Mouse (Mus musculus): ENCODE measurements around the gene Fbxw9. TPM values are rescaled to one million over a fixed set of nuclear protein-coding genes. Genes with fewer than 3 reads are reported as not detected.

Fbxw9 gene
- 35.2 and 38.5 TPM in 2 replicates for polyA plus RNA-seq (2015; fragmentation: Nextera tagmentation; extraction: Ambion mirVana)

GRCm38 (mm10) chr8:85059879-85060616, at the start of gene Fbxw9:
Gene Fbxw9 (plus strand): TSS chr8:85060055.
- ATAC-seq (replicated peaks; ENCODE audit: low FRiP score, low read depth) (peak; percentile 89), DNase-seq (ENCODE audit: low spot score) (peak; percentile 95)
- H3K4me1 ChIP-seq (replicated peaks; ENCODE audit: insufficient read depth, low read length): peaks cover 7% of the 10 kb centered on the region; the same call in 1 of the 2 replicates
- under 1% methylated on average over 52 of the region's 53 CpGs for WGBS
- H3K27ac ChIP-seq: 0 out of 2 replicates have a peak within 1 kb of the TSS, but pooled peaks have one; percentile 31
- no peaks in the 10 kb centered on the region for H3K27me3 ChIP-seq (ENCODE audit: insufficient read depth, low read length)
- H3K4me3 ChIP-seq (replicated peaks; ENCODE audit: low read depth, low read length): peak within 1 kb of the TSS; percentile 91
- peaks cover 16% of the 10 kb centered on the region; the same call in 1 of the 2 replicates for H3K36me3 ChIP-seq (ENCODE audit: insufficient read depth, low read length)
- no peaks in the 10 kb centered on the region for H3K9me3 ChIP-seq (replicated peaks; ENCODE audit: low read length)
- H3K4me2 ChIP-seq (ENCODE audit: low read length): peak within 1 kb of the TSS; percentile 97
- TF ChIP-seq CTCF (IDR thresholded peaks at IDR 0.05; ENCODE audit: low read depth): no peak
- peak within 1 kb of the TSS; percentile 82 for H3K9ac ChIP-seq (ENCODE audit: low read depth, low read length)

DNA sequence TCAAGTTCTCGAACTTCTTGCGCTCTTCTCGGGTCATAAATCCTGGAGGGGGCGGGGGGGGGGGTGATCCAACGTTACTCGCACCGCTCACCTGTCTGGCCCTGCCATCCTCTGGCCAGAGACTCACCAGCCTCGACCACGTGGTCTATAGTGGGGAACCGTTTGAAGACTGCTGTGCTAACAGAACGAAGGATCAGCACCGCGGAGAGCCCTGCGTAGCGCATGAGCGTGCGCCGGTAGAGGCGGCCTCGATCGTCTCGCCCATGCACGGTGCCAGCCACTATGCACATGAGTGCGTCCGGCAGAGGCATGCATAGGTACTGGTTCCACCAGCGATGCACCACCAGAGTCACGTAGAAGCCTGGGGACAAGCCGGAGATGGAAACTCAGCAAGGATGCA, 48.6 kb upstream of the Fbxw9 start:
- Histone ChIP-seq H3K9ac (ENCODE audit: low read depth, low read length) (no peak overlapping the region), H3K27me3 (ENCODE audit: insufficient read depth, low read length) (peaks cover 6% of the 10 kb centered on the region; the same call in 1 of the 2 replicates), H3K4me2 (ENCODE audit: low read length) (no peak overlapping the region), H3K36me3 (ENCODE audit: insufficient read depth, low read length) (no peaks in the 10 kb centered on the region), H3K27ac (no peak overlapping the region), H3K4me1 (replicated peaks; ENCODE audit: insufficient read depth, low read length) (no peaks in the 10 kb centered on the region; the same call in 1 of the 2 replicates), H3K9me3 (replicated peaks; ENCODE audit: low read length) (no peaks in the 10 kb centered on the region), H3K4me3 (replicated peaks; ENCODE audit: low read depth, low read length) (no peak overlapping the region)
- WGBS: 11% methylated on average over 28 of the region's 28 CpGs
- TF ChIP-seq CTCF (IDR thresholded peaks at IDR 0.05; ENCODE audit: low read depth): no peak
- ATAC-seq (replicated peaks; ENCODE audit: low FRiP score, low read depth): no peak; the same call in 1 of the 2 replicates
- DNase-seq (ENCODE audit: low spot score): no peak

- H3K4me1 ChIP-seq (replicated peaks; ENCODE audit: insufficient read depth, low read length): no peaks in the 10 kb centered on the region; the same call in 1 of the 2 replicates
- H3K4me3 ChIP-seq (replicated peaks; ENCODE audit: low read depth, low read length): peak overlapping the region; percentile 13; the same call in 1 of the 2 replicates
- H3K27me3 ChIP-seq (ENCODE audit: insufficient read depth, low read length): peaks cover 6% of the 10 kb centered on the region; the same call in 1 of the 2 replicates
- H3K27ac ChIP-seq: no peak overlapping the region
- H3K36me3 ChIP-seq (ENCODE audit: insufficient read depth, low read length): peaks cover 7% of the 10 kb centered on the region
- DNase-seq (ENCODE audit: low spot score) (peak; percentile 86), ATAC-seq (replicated peaks; ENCODE audit: low FRiP score, low read depth) (peak; percentile 52; the same call in 1 of the 2 replicates)
- H3K9ac ChIP-seq (ENCODE audit: low read depth, low read length): no peak overlapping the region; the same call in 1 of the 2 replicates
- no peaks in the 10 kb centered on the region for H3K9me3 ChIP-seq (replicated peaks; ENCODE audit: low read length)
- peak overlapping the region; percentile 54 for H3K4me2 ChIP-seq (ENCODE audit: low read length)
- 5% methylated on average over 25 of the region's 26 CpGs for WGBS
- peak; percentile 81 for TF ChIP-seq CTCF (IDR thresholded peaks at IDR 0.05; ENCODE audit: low read depth)
Observed at GRCm38 (mm10) chr8:85013230-85013840, 46.5 kb upstream of the Fbxw9 start.

GRCm38 (mm10) chr8:85014431-85014830, 45.4 kb upstream of the Fbxw9 start, which contains the start of gene Best2:
Gene Best2 (minus strand): TSS chr8:85014531.
- no peak for TF ChIP-seq CTCF (IDR thresholded peaks at IDR 0.05; ENCODE audit: low read depth)
- DNase-seq (ENCODE audit: low spot score) (no peak), ATAC-seq (replicated peaks; ENCODE audit: low FRiP score, low read depth) (no peak)
- Histone ChIP-seq H3K27ac (no peak within 1 kb of the TSS), H3K4me1 (replicated peaks; ENCODE audit: insufficient read depth, low read length) (no peaks in the 10 kb centered on the region; the same call in 1 of the 2 replicates), H3K9ac (ENCODE audit: low read depth, low read length) (no peak within 1 kb of the TSS; the same call in 1 of the 2 replicates), H3K4me2 (ENCODE audit: low read length) (peak within 1 kb of the TSS; percentile 54), H3K27me3 (ENCODE audit: insufficient read depth, low read length) (peaks cover 6% of the 10 kb centered on the region; the same call in 1 of the 2 replicates), H3K4me3 (replicated peaks; ENCODE audit: low read depth, low read length) (peak within 1 kb of the TSS; percentile 13; the same call in 1 of the 2 replicates), H3K36me3 (ENCODE audit: insufficient read depth, low read length) (peaks cover 18% of the 10 kb centered on the region), H3K9me3 (replicated peaks; ENCODE audit: low read length) (no peaks in the 10 kb centered on the region)
- WGBS: 51% methylated on average over 2 of the region's 2 CpGs

GRCm38 (mm10) chr8:85016724-85017123, 43.1 kb upstream of the Fbxw9 start:
- Histone ChIP-seq H3K4me1 (replicated peaks; ENCODE audit: insufficient read depth, low read length) (no peaks in the 10 kb centered on the region; the same call in 1 of the 2 replicates), H3K9ac (ENCODE audit: low read depth, low read length) (no peak overlapping the region), H3K36me3 (ENCODE audit: insufficient read depth, low read length) (peaks cover 27% of the 10 kb centered on the region), H3K27me3 (ENCODE audit: insufficient read depth, low read length) (no peaks in the 10 kb centered on the region; the same call in 1 of the 2 replicates), H3K9me3 (replicated peaks; ENCODE audit: low read length) (no peaks in the 10 kb centered on the region), H3K4me2 (ENCODE audit: low read length) (no peak overlapping the region), H3K27ac (no peak overlapping the region), H3K4me3 (replicated peaks; ENCODE audit: low read depth, low read length) (no peak overlapping the region)
- DNase-seq (ENCODE audit: low spot score) (no peak), ATAC-seq (replicated peaks; ENCODE audit: low FRiP score, low read depth) (no peak)
- TF ChIP-seq CTCF (IDR thresholded peaks at IDR 0.05; ENCODE audit: low read depth): no peak
- 74% methylated on average over 10 of the region's 10 CpGs for WGBS

DNA sequence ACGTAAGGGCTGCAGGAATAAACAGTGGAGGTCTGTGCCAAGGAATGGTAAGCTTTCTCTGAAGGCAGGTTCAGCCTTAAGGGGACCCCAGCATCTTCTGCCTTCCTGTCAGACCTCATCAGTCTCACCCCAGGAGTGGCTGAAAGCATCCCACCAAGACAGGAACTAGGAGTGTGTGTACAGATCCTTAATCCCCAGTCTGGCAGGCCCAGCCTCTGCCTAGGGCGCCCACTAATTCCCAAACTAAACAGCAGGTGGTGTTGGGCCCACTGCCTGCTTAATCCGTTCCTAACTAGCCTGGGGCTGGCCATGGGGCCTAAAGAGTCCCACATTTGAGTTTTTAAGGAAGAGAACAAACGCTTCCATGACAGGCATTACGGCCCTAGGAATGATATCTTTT, 42.6 kb upstream of the Fbxw9 start:
- 65% methylated on average over 5 of the region's 5 CpGs for WGBS
- ATAC-seq (replicated peaks; ENCODE audit: low FRiP score, low read depth): no peak
- no peak overlapping the region for H3K4me3 ChIP-seq (replicated peaks; ENCODE audit: low read depth, low read length)
- no peak overlapping the region for H3K27ac ChIP-seq
- H3K36me3 ChIP-seq (ENCODE audit: insufficient read depth, low read length): peaks cover 30% of the 10 kb centered on the region
- H3K9me3 ChIP-seq (replicated peaks; ENCODE audit: low read length): no peaks in the 10 kb centered on the region
- no peaks in the 10 kb centered on the region; the same call in 1 of the 2 replicates for H3K4me1 ChIP-seq (replicated peaks; ENCODE audit: insufficient read depth, low read length)
- no peak for DNase-seq (ENCODE audit: low spot score)
- no peak overlapping the region for H3K9ac ChIP-seq (ENCODE audit: low read depth, low read length)
- H3K4me2 ChIP-seq (ENCODE audit: low read length): no peak overlapping the region
- TF ChIP-seq CTCF (IDR thresholded peaks at IDR 0.05; ENCODE audit: low read depth): peak; percentile 4; the same call in 1 of the 2 replicates
- no peaks in the 10 kb centered on the region; the same call in 1 of the 2 replicates for H3K27me3 ChIP-seq (ENCODE audit: insufficient read depth, low read length)
